Comparison of ENCODE assay signal across 8 mouse cellular contexts in genomic region chr2:28908389-28909153, GRCm38 (mm10). TPM values are rescaled to one million over a fixed set of nuclear protein-coding genes. Genes with fewer than 3 reads are reported as not detected.
DNase-seq lines count a peak whose midpoint lies in the region; ATAC-seq and TF ChIP-seq lines count a peak whose summit lies in the region.

No protein-coding gene starts in this region.

- H3K9ac ChIP-seq in heart, embryonic 11.5 days (ENCODE audit: low read depth, low read length): 0 out of 2 replicates have a peak overlapping the region, but pooled peaks have one; percentile 12
- H3K9ac ChIP-seq in limb, embryonic 12.5 days (replicated peaks): peak overlapping the region; percentile 34

- no peak for TF ChIP-seq CTCF in brain, embryonic 14.5 days (IDR thresholded peaks at IDR 0.05; ENCODE audit: borderline replicate concordance, extremely low read depth, insufficient read depth, insufficient read length)

- peaks cover 17% of the 10 kb centered on the region for H3K4me1 ChIP-seq in heart, embryonic 11.5 days (ENCODE audit: control insufficient read depth, insufficient read depth, low read length)
- H3K4me1 ChIP-seq in limb, embryonic 12.5 days (replicated peaks): peaks cover 22% of the 10 kb centered on the region

- WGBS in heart, embryonic 11.5 days (ENCODE audit: insufficient replicate concordance): 1% methylated on average over 39 of the region's 39 CpGs
- under 1% methylated on average over 39 of the region's 39 CpGs for WGBS in limb, embryonic 12.5 days

- no peak for TF ChIP-seq POLR2A in brain, embryonic 14.5 days (IDR thresholded peaks at IDR 0.05; ENCODE audit: borderline replicate concordance, extremely low read depth, insufficient read depth, insufficient read length, poor library complexity, severe bottlenecking)

- H3K36me3 ChIP-seq in heart, embryonic 11.5 days (ENCODE audit: control insufficient read depth, insufficient read depth, low read length): no peaks in the 10 kb centered on the region
- peaks cover 22% of the 10 kb centered on the region for H3K36me3 ChIP-seq in limb, embryonic 12.5 days

- peak overlapping the region; percentile 61 for H3K4me2 ChIP-seq in heart, embryonic 11.5 days
- peak overlapping the region; percentile 47 for H3K4me2 ChIP-seq in limb, embryonic 12.5 days

- no peak overlapping the region for H3K27ac ChIP-seq in heart, embryonic 11.5 days (ENCODE audit: low read depth, low read length)
- no peak overlapping the region for H3K27ac ChIP-seq in limb, embryonic 12.5 days

- DNase-seq in cerebellum, adult 9-11 months: peak; percentile 18
- DNase-seq in cerebellum, adult 18-20 months: no peak
- DNase-seq in brain, embryonic 14.5 days (ENCODE audit: low read depth): peak; percentile 83
- DNase-seq in retina, postnatal 1 day: peak; percentile 85
- no peak for DNase-seq in frontal cortex, adult 2 months (ENCODE audit: extremely low spot score in 1 of 2, low spot score in 1 of 2)

- H3K9me3 ChIP-seq in heart, embryonic 11.5 days (replicated peaks; ENCODE audit: control insufficient read depth, low read length): no peaks in the 10 kb centered on the region
- no peaks in the 10 kb centered on the region for H3K9me3 ChIP-seq in limb, embryonic 12.5 days

- peak overlapping the region; percentile 26 for H3K4me3 ChIP-seq in heart, embryonic 11.5 days (ENCODE audit: low read depth, low read length)
- H3K4me3 ChIP-seq in limb, embryonic 12.5 days (replicated peaks): peak overlapping the region; percentile 25

- ATAC-seq in heart, embryonic 11.5 days (replicated peaks; ENCODE audit: insufficient number of reproducible peaks, low FRiP score, low TSS enrichment): no peak
- no peak for ATAC-seq in limb, embryonic 12.5 days (ENCODE audit: insufficient number of reproducible peaks, insufficient read depth, low FRiP score, low TSS enrichment, low read depth)
- no peak for ATAC-seq in megakaryocyte, adult 5-6 weeks (ENCODE audit: poor library complexity, severe bottlenecking)

- H3K27me3 ChIP-seq in heart, embryonic 11.5 days (ENCODE audit: control insufficient read depth, insufficient read depth, low read length): peaks cover 79% of the 10 kb centered on the region
- peaks cover 85% of the 10 kb centered on the region for H3K27me3 ChIP-seq in limb, embryonic 12.5 days

RNA-seq across cellular contexts. Expression of gene Barhl1, which starts 7.9 kb away (rescaled TPM):
- 25.3 and 45.9 TPM in 2 replicates for polyA plus RNA-seq in brain, embryonic 14.5 days (2012; rRNA removed)
- polyA plus RNA-seq in heart, embryonic 11.5 days (2014; fragmentation: Nextera tagmentation; extraction: Ambion mirVana): not detected in 2 replicates
- polyA plus RNA-seq in limb, embryonic 12.5 days (2016; fragmentation: Nextera tagmentation; extraction: Ambion mirVana): not detected in 2 replicates
- polyA plus RNA-seq in frontal cortex, adult 2 months (2012; rRNA removed): 0.04 and 0.23 TPM in 2 replicates
- total RNA-seq in megakaryocyte, adult 5-6 weeks (2015): not detected in 2 replicates
- not detected in 2 replicates for total RNA-seq in megakaryocyte, adult 5-6 weeks (2017)

Comparison
In these comparisons a context has a peak if more than half of its experiments do, and no peak if none do; other contexts are left out.
1. DNase-seq: peak in cerebellum, adult 9-11 months (single experiment), brain, embryonic 14.5 days (single experiment) and retina, postnatal 1 day (single experiment); none in cerebellum, adult 18-20 months (0 of 2) and frontal cortex, adult 2 months (0 of 2).
2. RNA of gene Barhl1, which starts 7.9 kb away (polyA plus RNA-seq): 25.3 to 45.9 TPM in brain, embryonic 14.5 days; 0.04 to 0.23 TPM in frontal cortex, adult 2 months, not detected in limb, embryonic 12.5 days and not detected in heart, embryonic 11.5 days; every median in the first group is over 10 times any median in the second.